ENCODE assay signal across 14 mouse cellular contexts in genomic region chr6:124786756-124787420, GRCm38 (mm10). TPM values are rescaled to one million over a fixed set of nuclear protein-coding genes. Genes with fewer than 3 reads are reported as not detected.
DNase-seq lines count a peak whose midpoint lies in the region; ATAC-seq and TF ChIP-seq lines count a peak whose summit lies in the region.
"Had no signal": no experiment of that assay in that cellular context is flagged by ENCODE, and none has a peak within 500 bp of the region (broad histone marks: within the 10 kb centered on the region; RNA-seq: fewer than 3 reads in every experiment).

No protein-coding gene starts in this region.

- no peak overlapping the region for H3K4me2 ChIP-seq in kidney, embryonic 14.5 days (replicated peaks; ENCODE audit: low read depth, low read length)
- H3K4me2 ChIP-seq: heart, embryonic 13.5 days; neural tube, embryonic 15.5 days had no signal

- H3K9me3 ChIP-seq in kidney, embryonic 14.5 days (ENCODE audit: control insufficient read depth, low read length): no peaks in the 10 kb centered on the region
- H3K9me3 ChIP-seq: heart, embryonic 13.5 days; neural tube, embryonic 15.5 days had no signal

- H3K27me3 ChIP-seq in liver, adult 2 months (ENCODE audit: control insufficient read depth, insufficient read depth, low read length): no peaks in the 10 kb centered on the region
- H3K27me3 ChIP-seq in cerebellum, adult 2 months (ENCODE audit: control insufficient read depth, insufficient read depth, low read length): no peaks in the 10 kb centered on the region
- H3K27me3 ChIP-seq in kidney, embryonic 14.5 days (ENCODE audit: control insufficient read depth, insufficient read depth, low read length): no peaks in the 10 kb centered on the region
- H3K27me3 ChIP-seq: heart, embryonic 13.5 days; neural tube, embryonic 15.5 days had no signal

- H3K79me2 ChIP-seq in liver, adult 2 months (ENCODE audit: control insufficient read depth, insufficient read depth, low read length): no peaks in the 10 kb centered on the region

- 24% methylated on average over 8 of the region's 8 CpGs for WGBS in liver, adult 2 months
- WGBS in cerebellum, adult 2 months: 6% methylated on average over 8 of the region's 8 CpGs
- 45% methylated on average over 8 of the region's 8 CpGs for WGBS in kidney, embryonic 14.5 days

- ATAC-seq in kidney, embryonic 14.5 days (ENCODE audit: low FRiP score, low TSS enrichment): peak; percentile 50; the same call in 1 of the 2 replicates
- peak; percentile 85 for ATAC-seq in megakaryocyte progenitor cell, adult 5-6 weeks (replicated peaks; ENCODE audit: poor library complexity)
- ATAC-seq: hindbrain, postnatal 0 days had no signal

- TF ChIP-seq CTCF in liver, adult 2 months (IDR thresholded peaks at IDR 0.05; ENCODE audit: low read depth, low read length): no peak
- no peak; the same call in 1 of the 2 replicates for TF ChIP-seq CTCF in cerebellum, adult 2 months (IDR thresholded peaks at IDR 0.05; ENCODE audit: borderline replicate concordance, insufficient read depth, low read depth, low read length)

- TF ChIP-seq POLR2A in liver, adult 2 months (IDR thresholded peaks at IDR 0.05; ENCODE audit: extremely low read depth, insufficient read depth, low read length): no peak
- no peak for TF ChIP-seq POLR2A in cerebellum, adult 2 months (IDR thresholded peaks at IDR 0.05; ENCODE audit: borderline replicate concordance, insufficient read depth, low read length)

- no peak overlapping the region for H3K4me3 ChIP-seq in liver, adult 2 months (ENCODE audit: insufficient read depth, low read depth, low read length)
- no peak overlapping the region for H3K4me3 ChIP-seq in cerebellum, adult 2 months (replicated peaks; ENCODE audit: insufficient read depth, low read depth, low read length)
- no peak overlapping the region for H3K4me3 ChIP-seq in kidney, embryonic 14.5 days (ENCODE audit: low read length)
- H3K4me3 ChIP-seq: heart, embryonic 13.5 days; neural tube, embryonic 15.5 days had no signal

- H3K36me3 ChIP-seq in liver, adult 2 months (ENCODE audit: control insufficient read depth, insufficient read depth, low read length): no peaks in the 10 kb centered on the region
- no peaks in the 10 kb centered on the region for H3K36me3 ChIP-seq in kidney, embryonic 14.5 days (ENCODE audit: control insufficient read depth, insufficient read depth, low read length)
- H3K36me3 ChIP-seq: heart, embryonic 13.5 days; neural tube, embryonic 15.5 days had no signal

- H3K4me1 ChIP-seq in liver, adult 2 months (ENCODE audit: control insufficient read depth, insufficient read depth, low read length): peaks cover 2% of the 10 kb centered on the region; the same call in 1 of the 2 replicates
- H3K4me1 ChIP-seq in cerebellum, adult 2 months (ENCODE audit: control insufficient read depth, insufficient read depth, low read length): peaks cover 19% of the 10 kb centered on the region; the same call in 1 of the 2 replicates
- H3K4me1 ChIP-seq in kidney, embryonic 14.5 days (ENCODE audit: control insufficient read depth, insufficient read depth, low read length): no peaks in the 10 kb centered on the region

- H3K9ac ChIP-seq in liver, adult 2 months (ENCODE audit: low read depth, low read length): no peak overlapping the region
- no peak overlapping the region for H3K9ac ChIP-seq in kidney, embryonic 14.5 days (ENCODE audit: low read depth, low read length)
- H3K9ac ChIP-seq: heart, embryonic 13.5 days; neural tube, embryonic 15.5 days had no signal

- H3K27ac ChIP-seq in liver, adult 2 months (replicated peaks; ENCODE audit: insufficient read depth, low read depth, low read length): no peak overlapping the region
- H3K27ac ChIP-seq in cerebellum, adult 2 months (ENCODE audit: insufficient read depth, low read length): peak overlapping the region; percentile 62
- H3K27ac ChIP-seq in kidney, embryonic 14.5 days (ENCODE audit: low read depth, low read length): no peak overlapping the region
- H3K27ac ChIP-seq: heart, embryonic 13.5 days; hindbrain, postnatal 0 days; neural tube, embryonic 15.5 days had no signal

- peak; percentile 55 for DNase-seq in liver, adult 2 months (ENCODE audit: extremely low read depth, low read depth, low spot score)
- DNase-seq in liver: no peak
- DNase-seq in cerebellum, adult 2 months: peak; percentile 88 to 93
- DNase-seq in gastrocnemius, postnatal 25 days: no peak
- no peak for DNase-seq in spleen, postnatal 10 days (ENCODE audit: low spot score in 2 of 2)
- DNase-seq: adrenal gland, postnatal 36 days; gastrocnemius, postnatal 10 days; lung, postnatal 4 days; thymus, postnatal 25 days had no signal

RNA-seq across cellular contexts. Expression of gene Lrrc23, which starts 7.4 kb away (rescaled TPM):
- total RNA-seq in liver, adult 2 months (2014; rRNA removed): not detected in 2 replicates
- polyA plus RNA-seq in liver, adult 2 months (2012; rRNA removed): not detected in 2 replicates
- polyA plus RNA-seq in cerebellum, adult 2 months (2012; rRNA removed): 4.9 and 6.7 TPM in 2 replicates
- polyA plus RNA-seq in kidney, embryonic 14.5 days (2014; fragmentation: Nextera tagmentation; extraction: Ambion mirVana): 0.39 and 0.61 TPM in 2 replicates
- total RNA-seq in megakaryocyte progenitor cell, adult 5-6 weeks (2015): not detected in 2 replicates
- 0.17 TPM in 1 of 2 replicates, not detected in the other for total RNA-seq in megakaryocyte progenitor cell, adult 5-6 weeks (2017)
- under 1 TPM in 1 of 2 experiments, not detected in 1; 0.18 TPM for total RNA-seq in gastrocnemius, postnatal 25 days (2021)
- total RNA-seq: gastrocnemius, postnatal 10 days had no signal

RNA-seq across cellular contexts. Expression of gene Eno2, which starts 17.4 kb away (rescaled TPM):
- total RNA-seq in liver, adult 2 months (2014; rRNA removed): 0.09 and 0.67 TPM in 2 replicates
- polyA plus RNA-seq in liver, adult 2 months (2012; rRNA removed): 0.19 and 0.34 TPM in 2 replicates
- polyA plus RNA-seq in cerebellum, adult 2 months (2012; rRNA removed): 888 and 918 TPM in 2 replicates
- polyA plus RNA-seq in kidney, embryonic 14.5 days (2014; fragmentation: Nextera tagmentation; extraction: Ambion mirVana): 8.8 and 10.8 TPM in 2 replicates
- not detected in 2 replicates for total RNA-seq in megakaryocyte progenitor cell, adult 5-6 weeks (2015)
- total RNA-seq in megakaryocyte progenitor cell, adult 5-6 weeks (2017): not detected in 2 replicates
- 1 to 10 TPM; 2.1 to 3.0 TPM for total RNA-seq in gastrocnemius, postnatal 25 days (2021)

RNA-seq across cellular contexts. Expression of gene Spsb2, which starts 21.6 kb away (rescaled TPM):
- 9.9 and 14.1 TPM in 2 replicates for total RNA-seq in liver, adult 2 months (2014; rRNA removed)
- polyA plus RNA-seq in liver, adult 2 months (2012; rRNA removed): 20.1 and 21.6 TPM in 2 replicates
- polyA plus RNA-seq in cerebellum, adult 2 months (2012; rRNA removed): 12.1 and 13.8 TPM in 2 replicates
- 8.7 and 11.4 TPM in 2 replicates for polyA plus RNA-seq in kidney, embryonic 14.5 days (2014; fragmentation: Nextera tagmentation; extraction: Ambion mirVana)
- 1.6 and 2.2 TPM in 2 replicates for total RNA-seq in megakaryocyte progenitor cell, adult 5-6 weeks (2015)
- total RNA-seq in megakaryocyte progenitor cell, adult 5-6 weeks (2017): 6.0 and 9.0 TPM in 2 replicates
- 1 to 10 TPM; 2.7 to 3.2 TPM for total RNA-seq in gastrocnemius, postnatal 25 days (2021)

RNA-seq across cellular contexts. Expression of gene Tpi1, which starts 27.2 kb away (rescaled TPM):
- 422 and 433 TPM in 2 replicates for total RNA-seq in liver, adult 2 months (2014; rRNA removed)
- polyA plus RNA-seq in liver, adult 2 months (2012; rRNA removed): 491 and 524 TPM in 2 replicates
- polyA plus RNA-seq in cerebellum, adult 2 months (2012; rRNA removed): 1,162 and 1,205 TPM in 2 replicates
- 643 and 681 TPM in 2 replicates for polyA plus RNA-seq in kidney, embryonic 14.5 days (2014; fragmentation: Nextera tagmentation; extraction: Ambion mirVana)
- 279 and 298 TPM in 2 replicates for total RNA-seq in megakaryocyte progenitor cell, adult 5-6 weeks (2015)
- 240 and 287 TPM in 2 replicates for total RNA-seq in megakaryocyte progenitor cell, adult 5-6 weeks (2017)
- 1,000 to 10,000 TPM; 2,445 to 2,599 TPM for total RNA-seq in gastrocnemius, postnatal 25 days (2021)

RNA-seq across cellular contexts. Expression of gene Atn1, which starts 30.6 kb away (rescaled TPM):
- total RNA-seq in liver, adult 2 months (2014; rRNA removed): 1.4 and 1.5 TPM in 2 replicates
- 9.6 and 10.9 TPM in 2 replicates for polyA plus RNA-seq in liver, adult 2 months (2012; rRNA removed)
- polyA plus RNA-seq in cerebellum, adult 2 months (2012; rRNA removed): 83.5 and 90.3 TPM in 2 replicates
- 17.5 and 17.7 TPM in 2 replicates for polyA plus RNA-seq in kidney, embryonic 14.5 days (2014; fragmentation: Nextera tagmentation; extraction: Ambion mirVana)
- 25.2 and 25.7 TPM in 2 replicates for total RNA-seq in megakaryocyte progenitor cell, adult 5-6 weeks (2015)
- 1.2 and 2.9 TPM in 2 replicates for total RNA-seq in megakaryocyte progenitor cell, adult 5-6 weeks (2017)
- total RNA-seq in gastrocnemius, postnatal 25 days (2021): 10 to 100 TPM; 31.8 to 32.4 TPM

Comparison
In these comparisons a context has a peak if more than half of its experiments do, and no peak if none do; other contexts are left out.
1. DNase-seq: peak in liver, adult 2 months (single experiment) and cerebellum, adult 2 months (2 of 2); none in liver (single experiment), gastrocnemius, postnatal 25 days (single experiment) and spleen, postnatal 10 days (0 of 2).